Mouse (Mus musculus): ENCODE measurements around the gene Adgrl3.

Adgrl3 gene

DNA sequence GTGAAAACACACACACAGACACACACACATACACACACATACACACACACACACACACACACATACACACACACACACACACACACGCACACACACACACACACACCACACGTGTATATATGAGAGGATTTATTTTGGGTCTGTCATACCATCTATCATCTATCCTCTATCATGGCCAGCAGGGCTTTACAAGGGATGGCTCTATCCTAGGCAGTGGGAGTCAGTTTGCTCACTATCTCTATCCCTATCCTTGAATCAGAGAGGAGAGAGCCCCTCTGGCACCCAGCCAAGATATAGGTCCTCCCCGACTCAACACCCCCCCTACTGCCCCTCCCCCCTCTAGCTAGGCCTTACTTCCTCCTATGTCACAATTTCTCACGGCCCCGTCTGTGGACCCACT is 625.6 kb downstream of the Adgrl3 start:
- in situ Hi-C loops (cut with MboI, MseI), result no loop called here

DNA sequence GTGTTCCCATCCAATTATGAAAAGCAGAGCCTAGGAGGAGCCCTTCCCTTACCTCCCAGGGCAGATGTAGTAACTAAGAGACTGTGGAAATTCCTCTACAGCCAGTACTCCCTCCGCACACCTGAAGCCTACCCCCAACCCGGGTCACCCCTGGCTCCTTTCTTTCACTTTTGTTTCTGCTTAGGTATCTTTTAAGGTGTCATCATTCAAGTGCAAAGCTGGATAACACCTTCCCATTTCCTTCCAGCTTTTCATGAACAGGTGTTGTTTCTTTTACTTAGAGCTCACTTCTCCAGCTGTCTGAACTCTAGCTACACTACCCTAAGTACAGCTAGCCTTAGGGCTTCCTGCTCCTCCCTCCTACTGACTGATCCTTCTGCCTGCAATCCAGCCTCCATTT is 634.0 kb downstream of the Adgrl3 start:
- in situ Hi-C loops (cut with MboI, MseI), result no loop called here

DNA sequence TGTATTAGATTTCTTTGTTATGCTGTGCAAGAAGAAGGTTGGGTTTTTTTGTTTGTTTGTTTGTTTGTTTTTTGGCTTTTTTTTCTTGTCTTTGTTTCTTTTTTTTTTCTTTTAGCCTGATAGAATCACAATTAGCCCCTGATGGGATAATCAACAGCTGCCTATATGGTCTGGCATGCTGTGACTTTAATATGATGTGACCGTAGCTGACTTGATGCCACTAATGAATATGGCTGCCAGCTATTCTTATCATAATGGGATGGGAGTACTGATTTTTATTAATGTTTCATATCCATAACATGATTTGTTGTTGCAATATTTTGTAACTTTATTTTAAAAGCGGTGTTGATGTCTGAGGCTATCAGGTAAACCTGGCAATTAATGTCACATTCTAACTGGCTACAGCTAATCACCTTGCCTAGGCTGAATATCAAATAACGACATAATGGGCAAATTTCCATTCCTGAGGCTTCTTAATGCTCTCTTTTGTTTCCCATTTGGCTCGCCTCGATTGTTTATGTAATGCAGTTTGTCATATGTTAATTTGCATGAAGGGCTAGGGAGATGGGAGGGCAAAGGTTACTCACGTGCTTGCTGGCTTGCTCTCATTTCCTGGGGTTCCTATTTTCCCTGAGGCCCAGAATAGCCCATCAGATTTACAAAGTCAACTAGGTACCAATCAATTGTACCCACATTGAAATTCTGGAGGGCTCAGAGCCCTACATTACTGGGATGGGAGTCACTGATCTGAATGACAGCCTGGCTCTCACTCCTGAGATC is 641.9 kb downstream of the Adgrl3 start:
- in situ Hi-C loops (cut with MboI, MseI), result no loop called here

DNA sequence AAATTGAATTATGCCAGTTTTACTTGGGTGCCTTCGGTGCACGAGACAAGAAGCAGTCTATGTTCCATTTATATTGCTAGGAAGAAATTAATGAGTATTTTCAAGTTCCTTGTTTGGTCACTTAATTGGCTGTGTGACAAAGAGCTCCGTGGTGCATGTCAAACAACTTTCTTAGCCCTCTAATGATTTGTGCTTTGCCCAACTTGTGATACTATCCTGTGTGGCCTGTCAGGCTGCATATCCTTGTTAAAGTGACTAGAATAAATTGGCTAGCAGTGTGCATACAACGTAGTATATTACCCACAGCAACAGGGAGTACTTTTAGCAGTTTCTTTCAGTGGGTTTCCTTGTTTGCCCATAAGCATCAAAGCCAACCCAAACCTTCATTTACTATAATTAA is 651.1 kb downstream of the Adgrl3 start:
- in situ Hi-C loops (cut with MboI, MseI), result no loop called here

DNA sequence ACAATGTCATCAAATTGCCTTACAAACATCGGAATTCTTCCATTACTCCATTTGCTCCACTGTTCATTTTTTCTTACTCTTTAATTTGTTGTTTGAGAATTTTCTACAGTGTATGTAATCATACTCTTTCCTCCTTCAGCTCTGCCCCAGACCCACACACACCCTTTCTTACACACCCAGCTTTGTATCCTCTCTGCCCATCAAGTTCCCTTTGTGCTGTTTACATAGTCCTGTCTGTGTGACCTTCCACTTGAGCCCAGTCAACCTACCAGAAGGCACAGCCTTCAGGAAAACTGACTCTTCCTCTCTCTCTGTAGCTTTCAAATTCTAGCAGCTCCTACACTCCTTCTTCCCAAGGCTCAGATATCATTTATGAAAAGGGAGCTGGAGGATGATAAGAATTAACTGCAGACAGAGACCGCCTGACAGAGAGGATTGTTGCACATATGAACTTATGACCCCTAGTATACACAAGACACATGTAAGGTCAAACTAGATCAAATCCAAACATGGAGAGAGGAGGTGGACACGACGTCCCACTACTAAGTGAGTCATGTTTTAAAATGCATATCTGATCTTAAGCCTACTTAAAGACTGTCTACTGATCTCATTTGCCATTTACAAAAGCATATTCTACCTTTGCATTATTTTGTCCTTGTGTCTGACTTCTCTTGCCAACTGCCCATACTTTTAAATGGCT is 654.5 kb downstream of the Adgrl3 start:
- in situ Hi-C loops (cut with MboI, MseI), result no loop called here

DNA sequence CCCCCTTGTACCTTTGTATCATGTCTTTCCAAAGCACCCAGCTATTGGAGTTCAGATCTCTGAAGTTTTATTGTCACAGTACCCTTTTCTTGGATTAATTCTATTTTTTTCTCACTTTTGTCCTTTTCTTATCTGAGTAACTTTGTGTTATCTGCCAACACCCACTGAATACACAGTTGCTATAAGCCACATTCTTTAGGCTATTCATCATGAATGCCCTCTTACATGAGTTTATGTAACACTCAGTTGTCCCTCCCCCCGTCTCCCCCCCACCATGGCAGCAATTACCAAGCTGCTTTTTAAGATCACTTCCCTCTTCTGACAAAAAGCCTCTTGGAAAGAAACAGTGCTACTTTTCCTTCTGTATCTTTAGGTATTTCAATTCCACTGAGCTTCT is 655.0 kb downstream of the Adgrl3 start:
- in situ Hi-C loops (cut with MboI, MseI), result no loop called here

DNA sequence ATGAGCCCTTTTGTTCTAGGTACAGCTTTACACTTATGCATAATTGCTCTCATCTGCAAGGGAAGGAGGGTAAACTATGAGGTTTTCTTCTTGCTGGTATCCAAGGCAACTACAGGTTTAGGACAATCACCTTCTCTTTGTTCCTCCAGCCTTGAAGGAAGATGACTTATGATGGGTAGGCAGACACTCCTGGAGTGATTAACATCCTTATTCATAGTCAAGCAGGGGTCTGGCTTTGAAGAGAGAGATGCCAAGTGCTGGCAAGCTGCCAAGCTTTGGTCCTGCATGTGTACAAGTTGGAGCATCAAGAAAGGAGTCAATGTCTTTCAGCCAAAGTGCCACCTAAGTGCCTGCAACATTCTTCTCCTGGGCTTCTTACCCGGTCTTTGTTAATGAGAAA is 657.0 kb downstream of the Adgrl3 start:
- in situ Hi-C loops (cut with MboI, MseI), result no loop called here

DNA sequence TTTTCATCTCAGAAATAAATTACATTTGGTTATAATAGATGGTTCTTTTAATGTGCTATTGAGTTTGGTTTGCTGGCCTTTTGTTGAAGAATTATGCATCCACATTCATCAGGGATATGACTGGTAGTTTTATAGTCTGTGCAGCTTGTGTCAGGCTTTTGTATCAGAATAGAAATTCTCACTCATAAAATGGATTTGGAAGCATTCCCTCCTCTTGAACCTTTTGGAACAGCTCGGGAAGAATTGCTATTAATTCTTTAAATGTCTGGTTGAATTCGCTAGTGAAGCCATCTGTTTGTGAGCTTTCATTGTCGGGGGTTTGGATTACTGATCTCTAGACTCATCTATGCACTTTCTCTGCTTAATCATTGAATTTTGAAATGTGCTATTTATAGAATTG is 666.3 kb downstream of the Adgrl3 start:
- in situ Hi-C loops (cut with MboI, MseI), result no loop called here

DNA sequence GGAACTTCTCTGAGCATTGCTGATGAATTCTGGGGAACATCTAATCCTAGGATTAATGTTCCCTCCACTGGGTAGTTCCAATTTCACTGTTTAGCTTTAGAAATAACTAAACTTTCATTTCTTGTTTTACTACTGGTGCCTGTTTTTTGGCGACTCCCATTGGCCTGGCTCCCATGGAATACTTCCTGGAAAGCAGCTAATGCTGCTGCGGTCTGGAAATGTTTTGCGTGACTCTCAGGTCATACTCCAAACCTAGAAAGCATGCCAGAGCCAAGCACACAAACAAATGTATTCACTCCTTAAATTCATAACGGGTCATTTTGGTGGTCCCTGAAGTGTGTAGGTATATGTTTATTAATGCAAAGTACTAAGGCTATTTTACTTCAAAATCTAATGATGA is 666.9 kb downstream of the Adgrl3 start:
- in situ Hi-C loops (cut with MboI, MseI), result no loop called here

DNA sequence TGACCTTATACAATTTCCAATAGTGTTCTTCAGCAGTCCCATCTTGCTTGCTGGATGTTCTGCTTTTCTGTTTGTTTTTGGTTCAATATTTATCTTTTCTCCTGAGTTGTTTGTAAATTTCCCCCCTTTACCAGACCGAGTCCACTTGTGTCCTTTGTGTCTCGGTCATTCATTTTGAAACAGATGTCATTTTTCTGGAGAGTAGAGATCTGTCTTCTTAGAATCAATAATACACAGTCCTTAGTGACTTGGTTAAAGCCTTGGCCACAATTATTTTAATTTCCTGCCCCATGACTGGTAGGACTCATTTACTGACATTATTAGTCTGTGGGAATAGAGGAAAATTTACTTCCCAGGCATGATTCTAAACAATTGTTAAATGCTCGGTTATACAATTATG is 709.7 kb downstream of the Adgrl3 start:
- in situ Hi-C loops (cut with MboI, MseI), result loop anchor here in 1 of 2 experiments (10.0 kb wide), 1 partner anchor 535 kb away; no protein-coding TSS in a partner anchor

DNA sequence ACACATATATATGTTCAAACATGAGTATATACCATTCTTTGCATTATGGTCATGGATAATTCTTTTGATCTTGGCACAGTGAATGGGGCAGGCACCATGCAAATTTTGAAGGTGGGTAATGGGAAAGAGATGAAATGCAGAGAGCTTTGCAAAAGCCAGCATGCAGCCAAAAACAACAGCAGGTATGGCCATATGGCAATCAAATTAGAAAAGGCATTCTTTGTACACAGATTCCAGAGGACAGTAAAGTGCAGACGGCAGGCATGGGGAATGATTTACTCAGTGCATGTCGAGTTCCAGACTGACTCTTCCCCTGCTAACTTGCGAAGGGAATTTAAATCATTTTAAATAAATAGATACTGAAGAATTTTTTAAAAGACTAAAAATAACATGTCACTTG is 716.1 kb downstream of the Adgrl3 start:
- in situ Hi-C loops (cut with MboI, MseI), result no loop called here

DNA sequence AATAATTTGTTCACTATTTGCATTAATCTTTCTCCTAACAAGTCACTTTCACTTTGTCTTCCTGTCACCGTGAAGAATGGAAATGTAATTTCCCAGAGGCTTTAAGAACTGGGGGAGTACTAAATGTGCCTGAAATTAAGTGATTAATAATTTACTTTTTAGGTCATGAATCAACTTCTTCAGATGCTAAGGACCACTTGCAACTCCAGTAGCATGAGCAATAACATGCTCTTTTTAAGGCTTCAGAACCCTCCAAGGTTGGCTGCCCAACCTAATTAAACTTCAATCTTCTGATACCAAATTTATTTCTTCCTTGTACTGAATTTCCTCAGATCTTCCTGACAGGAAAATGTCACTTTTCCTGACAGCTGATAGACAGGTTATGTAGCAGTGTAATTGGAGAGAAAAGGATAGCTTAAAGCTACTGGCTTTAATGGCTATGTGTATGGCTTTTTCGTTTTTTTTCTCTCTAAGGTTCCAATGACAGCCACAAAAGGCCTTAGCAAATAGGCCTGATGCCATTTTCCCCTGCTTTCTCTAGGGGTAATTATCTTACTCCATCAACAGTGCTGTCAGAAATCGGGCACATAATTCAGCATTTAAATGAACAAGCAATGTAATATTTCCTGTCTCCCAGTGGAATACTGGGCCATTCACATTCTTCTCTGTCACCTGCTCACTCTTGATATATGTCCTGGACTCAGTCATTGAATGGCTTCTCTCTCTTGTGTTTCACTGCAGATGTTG is 718.5 kb downstream of the Adgrl3 start:
- in situ Hi-C loops (cut with MboI, MseI), result no loop called here

DNA sequence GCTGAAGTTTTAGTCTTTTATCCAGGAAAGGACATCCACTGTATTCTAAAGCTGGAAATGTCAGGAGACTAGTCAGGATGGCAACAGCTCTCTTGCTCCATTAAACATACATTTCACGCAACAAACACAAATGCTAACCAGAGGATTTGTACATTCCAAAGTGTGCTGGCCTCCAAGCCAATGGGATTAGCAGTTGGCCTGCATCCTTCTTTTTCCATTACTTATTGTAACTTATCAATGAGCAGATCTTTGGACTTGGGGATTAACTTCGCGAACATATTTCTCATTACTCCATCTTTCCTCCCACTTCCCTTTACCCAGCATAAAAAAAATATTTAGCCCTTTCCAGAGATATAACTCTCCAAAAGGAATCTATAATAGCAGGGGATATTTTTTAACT is 732.5 kb downstream of the Adgrl3 start:
- in situ Hi-C loops (cut with MboI, MseI), result no loop called here

DNA sequence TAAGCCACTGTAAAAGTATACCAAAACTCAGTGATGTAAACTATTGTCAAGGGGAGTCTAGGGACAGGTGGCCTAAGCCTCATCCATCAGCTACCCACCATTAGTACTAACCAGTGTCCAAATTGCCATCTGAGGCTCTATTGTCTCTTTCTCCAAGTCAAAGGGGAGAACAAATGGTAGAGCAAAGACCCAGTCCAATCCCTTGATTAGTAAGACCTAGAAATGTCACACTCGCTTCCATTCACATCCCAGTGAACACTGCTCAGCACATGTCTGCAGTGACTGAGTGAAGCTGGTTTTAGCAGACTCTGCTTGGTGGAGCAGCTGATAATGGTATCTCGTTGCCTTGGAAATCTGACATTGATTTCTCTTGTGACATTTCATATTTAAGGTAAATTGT is 735.8 kb downstream of the Adgrl3 start:
- in situ Hi-C loops (cut with MboI, MseI), result no loop called here

DNA sequence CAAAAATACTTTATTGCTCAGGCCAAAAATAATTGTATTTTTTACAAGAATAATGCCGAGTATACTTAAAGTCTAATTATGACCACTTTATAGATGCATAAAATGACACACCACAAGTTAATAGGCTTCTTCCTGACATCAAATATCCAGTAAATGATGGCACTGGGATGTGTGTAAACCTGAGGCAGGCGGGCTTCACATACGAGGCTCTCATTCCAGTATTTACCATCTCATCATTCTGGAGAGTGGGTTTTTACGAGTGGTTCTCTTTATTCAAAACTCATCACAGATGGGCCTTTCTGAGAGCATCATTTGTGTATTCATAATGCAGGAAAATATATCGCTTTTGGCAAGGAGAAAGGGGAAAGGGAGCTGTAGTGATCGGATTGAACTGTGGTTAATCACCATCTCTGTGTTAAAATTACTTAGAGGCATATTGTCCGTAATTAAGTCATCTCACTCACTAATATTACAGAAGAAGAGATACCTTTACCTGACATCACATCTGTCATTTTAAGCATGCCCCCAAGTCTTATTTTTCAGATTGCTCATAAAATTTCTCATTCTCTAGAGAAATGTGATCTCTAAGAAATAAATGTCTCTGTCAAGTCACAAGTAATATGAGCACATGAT is 737.3 kb downstream of the Adgrl3 start:
- in situ Hi-C loops (cut with MboI, MseI), result no loop called here

DNA sequence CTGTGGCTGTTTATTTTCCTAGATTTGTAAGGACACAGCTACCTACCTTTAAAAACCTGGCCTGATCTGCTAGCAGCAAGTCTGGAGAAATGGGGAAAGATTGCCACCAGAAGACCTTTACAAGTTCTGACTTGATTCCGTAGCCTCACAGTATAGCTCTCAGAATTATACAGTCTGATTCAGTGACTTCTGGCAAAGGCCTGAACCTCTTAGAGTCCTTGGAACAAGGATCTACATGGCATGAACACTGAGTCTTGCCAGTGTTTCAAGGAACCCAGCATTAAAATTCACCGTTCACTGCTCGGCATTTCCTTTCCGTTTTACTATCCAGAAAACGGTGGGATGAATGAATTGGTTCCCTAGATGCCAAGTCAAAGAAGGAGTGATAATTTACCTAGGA is 756.3 kb downstream of the Adgrl3 start:
- in situ Hi-C loops (cut with MboI, MseI), result no loop called here

DNA sequence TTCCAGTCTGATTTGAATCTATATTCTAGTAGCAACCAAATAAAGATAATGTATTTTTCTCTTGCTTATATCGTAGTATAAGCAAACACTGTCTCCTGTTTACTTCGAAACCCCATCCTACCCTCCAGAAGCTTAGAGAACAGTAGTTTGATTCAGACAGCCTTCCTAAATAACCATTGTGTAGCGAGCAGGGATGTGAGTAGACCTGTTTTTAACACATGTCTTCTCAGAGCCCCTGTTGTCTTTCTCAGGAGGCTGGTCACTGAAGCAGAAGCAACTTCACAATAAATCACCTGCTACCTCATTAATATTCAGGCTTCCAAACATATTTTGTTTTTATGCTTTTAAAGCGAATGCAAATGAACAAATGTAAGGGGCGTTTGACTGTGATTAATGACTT is 756.8 kb downstream of the Adgrl3 start:
- in situ Hi-C loops (cut with MboI, MseI), result no loop called here

DNA sequence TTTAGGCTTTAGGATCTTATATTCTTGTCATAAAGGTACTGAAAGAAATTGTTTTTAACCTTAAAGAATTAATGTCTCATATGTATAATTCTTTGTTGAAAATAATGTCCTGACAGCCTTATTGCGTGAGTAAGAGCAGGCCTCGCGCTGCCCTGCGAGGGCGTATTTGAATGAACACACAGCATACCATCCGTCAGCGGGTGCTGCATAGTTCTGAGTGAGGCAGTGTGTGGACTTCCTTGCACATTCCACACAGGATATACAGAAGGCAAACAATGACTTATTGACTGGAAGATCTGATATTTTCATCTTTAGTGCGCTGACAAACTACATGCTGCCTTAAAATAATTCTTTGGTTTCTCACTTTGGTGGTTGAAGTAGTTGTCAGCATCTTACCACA is 764.8 kb downstream of the Adgrl3 start:
- in situ Hi-C loops (cut with MboI, MseI), result no loop called here

DNA sequence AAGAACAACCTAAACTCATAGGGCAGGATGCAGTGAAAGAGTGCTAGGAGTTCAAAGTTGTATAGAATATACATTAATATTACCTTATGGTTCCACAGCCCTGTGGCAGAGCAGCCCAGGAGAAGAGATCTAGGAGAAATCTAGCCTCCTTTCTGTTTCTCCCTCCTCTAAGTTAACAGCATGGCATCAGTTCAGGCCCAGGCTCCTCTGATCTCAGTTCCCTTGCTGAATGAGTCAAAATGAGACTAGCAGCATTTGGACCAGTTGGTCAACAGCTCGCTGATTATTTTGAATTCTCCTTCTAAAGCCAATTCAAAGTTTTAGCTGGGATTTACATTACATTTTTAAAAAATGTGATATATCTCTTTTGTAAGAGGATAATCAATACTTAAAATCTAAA is 770.8 kb downstream of the Adgrl3 start:
- in situ Hi-C loops (cut with MboI, MseI), result no loop called here

DNA sequence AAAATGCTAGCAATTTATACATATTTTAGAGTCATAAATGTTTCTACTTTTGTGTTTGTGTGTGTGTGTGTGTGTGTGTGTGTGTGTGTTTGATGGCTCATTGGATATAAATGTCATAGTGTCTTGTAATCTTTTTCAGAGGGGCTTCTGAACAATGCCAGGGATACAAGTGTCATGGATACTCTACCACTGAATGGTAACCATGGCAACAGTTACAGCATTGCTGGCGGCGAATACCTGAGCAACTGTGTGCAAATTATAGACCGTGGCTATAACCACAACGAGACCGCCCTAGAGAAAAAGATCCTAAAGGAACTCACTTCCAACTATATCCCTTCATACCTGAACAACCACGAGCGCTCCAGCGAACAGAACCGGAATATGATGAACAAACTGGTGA is 774.2 kb downstream of the Adgrl3 start:
- in situ Hi-C loops (cut with MboI, MseI), result no loop called here

DNA sequence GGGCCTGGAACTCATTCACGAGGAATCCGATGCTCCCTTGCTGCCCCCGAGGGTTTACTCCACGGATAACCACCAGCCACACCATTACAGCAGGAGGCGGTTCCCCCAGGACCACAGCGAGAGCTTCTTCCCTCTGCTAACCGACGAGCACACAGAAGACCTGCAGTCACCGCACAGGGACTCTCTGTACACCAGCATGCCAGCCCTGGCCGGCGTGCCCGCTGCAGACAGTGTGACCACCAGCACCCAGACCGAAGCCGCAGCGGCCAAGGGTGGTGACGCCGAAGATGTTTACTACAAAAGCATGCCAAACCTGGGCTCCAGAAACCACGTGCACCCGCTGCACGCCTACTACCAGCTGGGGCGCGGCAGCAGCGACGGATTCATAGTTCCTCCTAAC is 774.7 kb downstream of the Adgrl3 start:
- in situ Hi-C loops (cut with MboI, MseI), result no loop called here

DNA sequence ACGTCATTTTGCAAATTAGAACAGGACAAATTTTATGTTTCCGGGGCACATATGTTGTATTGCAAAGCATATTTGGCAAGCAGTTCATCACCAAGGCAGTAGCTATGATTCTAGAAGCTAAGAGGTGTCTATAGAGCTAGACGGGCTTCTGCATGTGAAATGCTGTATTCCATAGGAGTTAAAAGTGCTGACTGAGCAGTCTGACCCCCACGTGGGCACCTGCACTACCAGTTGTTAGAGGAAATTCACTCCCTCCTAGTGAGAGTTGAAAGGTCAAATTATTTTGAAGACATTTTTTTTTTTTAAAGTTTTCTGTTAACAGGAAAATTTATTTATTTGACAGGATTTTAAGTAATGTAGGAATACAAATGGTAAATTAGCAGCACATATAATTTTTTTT is 776.2 kb downstream of the Adgrl3 start:
- in situ Hi-C loops (cut with MboI, MseI), result no loop called here
